Mouse (Mus musculus): ENCODE measurements around the gene Cpne4. TPM values are rescaled to one million over a fixed set of nuclear protein-coding genes. Genes with fewer than 3 reads are reported as not detected.

Gene Cpne4
- polyA plus RNA-seq, 1 experiment from 2014 or later = 0.51 TPM

- H3K9me3 ChIP-seq (ENCODE audit: control insufficient read depth, low read length) = no peaks in the 10 kb centered on the region
- H3K4me1 ChIP-seq (ENCODE audit: control insufficient read depth in 2 of 2, insufficient read depth in 2 of 2, low read length in 2 of 2) = no peaks in the 10 kb centered on the region
- H3K27me3 ChIP-seq (ENCODE audit: control insufficient read depth, insufficient read depth, low read length) = no peaks in the 10 kb centered on the region
- 64% methylated on average over 2 of the region's 2 CpGs for WGBS
- H3K4me2 ChIP-seq (ENCODE audit: low read length) = no peak overlapping the region
- no peak overlapping the region for H3K27ac ChIP-seq (replicated peaks in 1 of 2; ENCODE audit: control insufficient read depth in 1 of 2, insufficient read depth in 1 of 2, low read depth in 2 of 2, low read length in 2 of 2)
- no peak for ATAC-seq (ENCODE audit: insufficient number of reproducible peaks, insufficient read depth, low FRiP score, low read depth)
- H3K9ac ChIP-seq (ENCODE audit: low read length) = no peak overlapping the region
- H3K4me3 ChIP-seq (ENCODE audit: control insufficient read depth in 1 of 2, insufficient read depth in 1 of 2, low read depth in 1 of 2, low read length in 2 of 2) = no peak overlapping the region
- no peaks in the 10 kb centered on the region for H3K36me3 ChIP-seq (ENCODE audit: control insufficient read depth, insufficient read depth, low read length)
Measured at GRCm38 (mm10) chr9:104922051-104922450, 375.0 kb downstream of the Cpne4 start.

GRCm38 (mm10) chr9:104928806-104929205 lies 381.7 kb downstream of the Cpne4 start:
- Histone ChIP-seq H3K27ac (replicated peaks in 1 of 2; ENCODE audit: control insufficient read depth in 1 of 2, insufficient read depth in 1 of 2, low read depth in 2 of 2, low read length in 2 of 2) (no peak overlapping the region), H3K4me3 (ENCODE audit: control insufficient read depth in 1 of 2, insufficient read depth in 1 of 2, low read depth in 1 of 2, low read length in 2 of 2) (no peak overlapping the region), H3K4me2 (ENCODE audit: low read length) (no peak overlapping the region), H3K36me3 (ENCODE audit: control insufficient read depth, insufficient read depth, low read length) (no peaks in the 10 kb centered on the region), H3K4me1 (ENCODE audit: control insufficient read depth in 2 of 2, insufficient read depth in 2 of 2, low read length in 2 of 2) (no peaks in the 10 kb centered on the region), H3K9me3 (ENCODE audit: control insufficient read depth, low read length) (no peaks in the 10 kb centered on the region), H3K27me3 (ENCODE audit: control insufficient read depth, insufficient read depth, low read length) (no peaks in the 10 kb centered on the region), H3K9ac (ENCODE audit: low read length) (no peak overlapping the region)
- 66% methylated on average over 9 of the region's 9 CpGs for WGBS
- ATAC-seq (ENCODE audit: insufficient number of reproducible peaks, insufficient read depth, low FRiP score, low read depth) = no peak

GRCm38 (mm10) chr9:104940389-104940788 lies 393.3 kb downstream of the Cpne4 start:
- Histone ChIP-seq H3K4me3 (ENCODE audit: control insufficient read depth in 1 of 2, insufficient read depth in 1 of 2, low read depth in 1 of 2, low read length in 2 of 2) (no peak overlapping the region), H3K4me2 (ENCODE audit: low read length) (no peak overlapping the region), H3K27ac (replicated peaks in 1 of 2; ENCODE audit: control insufficient read depth in 1 of 2, insufficient read depth in 1 of 2, low read depth in 2 of 2, low read length in 2 of 2) (no peak overlapping the region), H3K4me1 (ENCODE audit: control insufficient read depth in 2 of 2, insufficient read depth in 2 of 2, low read length in 2 of 2) (no peaks in the 10 kb centered on the region; a peak in 1 of 4 replicates), H3K9me3 (ENCODE audit: control insufficient read depth, low read length) (no peaks in the 10 kb centered on the region), H3K27me3 (ENCODE audit: control insufficient read depth, insufficient read depth, low read length) (no peaks in the 10 kb centered on the region), H3K36me3 (ENCODE audit: control insufficient read depth, insufficient read depth, low read length) (no peaks in the 10 kb centered on the region), H3K9ac (ENCODE audit: low read length) (no peak overlapping the region)
- no peak for ATAC-seq (ENCODE audit: insufficient number of reproducible peaks, insufficient read depth, low FRiP score, low read depth)
- WGBS = 72% methylated on average over 4 of the region's 4 CpGs

- Histone ChIP-seq H3K36me3 (ENCODE audit: control insufficient read depth, insufficient read depth, low read length) (no peaks in the 10 kb centered on the region), H3K4me3 (ENCODE audit: control insufficient read depth in 1 of 2, insufficient read depth in 1 of 2, low read depth in 1 of 2, low read length in 2 of 2) (no peak overlapping the region), H3K4me2 (ENCODE audit: low read length) (no peak overlapping the region), H3K27me3 (ENCODE audit: control insufficient read depth, insufficient read depth, low read length) (no peaks in the 10 kb centered on the region), H3K9me3 (ENCODE audit: control insufficient read depth, low read length) (no peaks in the 10 kb centered on the region), H3K27ac (replicated peaks in 1 of 2; ENCODE audit: control insufficient read depth in 1 of 2, insufficient read depth in 1 of 2, low read depth in 2 of 2, low read length in 2 of 2) (no peak overlapping the region), H3K9ac (ENCODE audit: low read length) (no peak overlapping the region), H3K4me1 (ENCODE audit: control insufficient read depth in 2 of 2, insufficient read depth in 2 of 2, low read length in 2 of 2) (no peaks in the 10 kb centered on the region)
- WGBS = 59% methylated on average over 4 of the region's 4 CpGs
- no peak for ATAC-seq (ENCODE audit: insufficient number of reproducible peaks, insufficient read depth, low FRiP score, low read depth)
Measured at GRCm38 (mm10) chr9:104950551-104950950, 403.5 kb downstream of the Cpne4 start.

- 61% methylated on average over 3 of the region's 3 CpGs for WGBS
- Histone ChIP-seq H3K27me3 (ENCODE audit: control insufficient read depth, insufficient read depth, low read length) (no peaks in the 10 kb centered on the region), H3K27ac (replicated peaks in 1 of 2; ENCODE audit: control insufficient read depth in 1 of 2, insufficient read depth in 1 of 2, low read depth in 2 of 2, low read length in 2 of 2) (no peak overlapping the region), H3K4me3 (ENCODE audit: control insufficient read depth in 1 of 2, insufficient read depth in 1 of 2, low read depth in 1 of 2, low read length in 2 of 2) (no peak overlapping the region), H3K4me1 (ENCODE audit: control insufficient read depth in 2 of 2, insufficient read depth in 2 of 2, low read length in 2 of 2) (no peaks in the 10 kb centered on the region), H3K9me3 (ENCODE audit: control insufficient read depth, low read length) (no peaks in the 10 kb centered on the region), H3K36me3 (ENCODE audit: control insufficient read depth, insufficient read depth, low read length) (no peaks in the 10 kb centered on the region), H3K9ac (ENCODE audit: low read length) (no peak overlapping the region), H3K4me2 (ENCODE audit: low read length) (no peak overlapping the region)
- ATAC-seq (ENCODE audit: insufficient number of reproducible peaks, insufficient read depth, low FRiP score, low read depth) = no peak
Measured at GRCm38 (mm10) chr9:104952176-104952575, 405.1 kb downstream of the Cpne4 start.

- Histone ChIP-seq H3K27ac (replicated peaks in 1 of 2; ENCODE audit: control insufficient read depth in 1 of 2, insufficient read depth in 1 of 2, low read depth in 2 of 2, low read length in 2 of 2) (no peak overlapping the region), H3K4me1 (ENCODE audit: control insufficient read depth in 2 of 2, insufficient read depth in 2 of 2, low read length in 2 of 2) (no peaks in the 10 kb centered on the region), H3K9me3 (ENCODE audit: control insufficient read depth, low read length) (no peaks in the 10 kb centered on the region), H3K9ac (ENCODE audit: low read length) (no peak overlapping the region), H3K4me2 (ENCODE audit: low read length) (no peak overlapping the region), H3K27me3 (ENCODE audit: control insufficient read depth, insufficient read depth, low read length) (no peaks in the 10 kb centered on the region), H3K36me3 (ENCODE audit: control insufficient read depth, insufficient read depth, low read length) (no peaks in the 10 kb centered on the region), H3K4me3 (ENCODE audit: control insufficient read depth in 1 of 2, insufficient read depth in 1 of 2, low read depth in 1 of 2, low read length in 2 of 2) (no peak overlapping the region)
- WGBS = 77% methylated on average over 7 of the region's 7 CpGs
- no peak for ATAC-seq (ENCODE audit: insufficient number of reproducible peaks, insufficient read depth, low FRiP score, low read depth)
Measured at GRCm38 (mm10) chr9:104972828-104973227, 425.7 kb downstream of the Cpne4 start.

- Histone ChIP-seq H3K4me1 (ENCODE audit: control insufficient read depth in 2 of 2, insufficient read depth in 2 of 2, low read length in 2 of 2) (no peaks in the 10 kb centered on the region), H3K27ac (replicated peaks in 1 of 2; ENCODE audit: control insufficient read depth in 1 of 2, insufficient read depth in 1 of 2, low read depth in 2 of 2, low read length in 2 of 2) (no peak overlapping the region), H3K36me3 (ENCODE audit: control insufficient read depth, insufficient read depth, low read length) (no peaks in the 10 kb centered on the region), H3K9me3 (ENCODE audit: control insufficient read depth, low read length) (no peaks in the 10 kb centered on the region), H3K4me3 (ENCODE audit: control insufficient read depth in 1 of 2, insufficient read depth in 1 of 2, low read depth in 1 of 2, low read length in 2 of 2) (no peak overlapping the region), H3K4me2 (ENCODE audit: low read length) (no peak overlapping the region), H3K27me3 (ENCODE audit: control insufficient read depth, insufficient read depth, low read length) (no peaks in the 10 kb centered on the region), H3K9ac (ENCODE audit: low read length) (no peak overlapping the region)
- WGBS = 82% methylated on average over 2 of the region's 2 CpGs
- ATAC-seq (ENCODE audit: insufficient number of reproducible peaks, insufficient read depth, low FRiP score, low read depth) = no peak
Measured at GRCm38 (mm10) chr9:104981934-104982548, 435.0 kb downstream of the Cpne4 start.

- Histone ChIP-seq H3K4me1 (ENCODE audit: control insufficient read depth in 2 of 2, insufficient read depth in 2 of 2, low read length in 2 of 2) (no peaks in the 10 kb centered on the region), H3K27ac (replicated peaks in 1 of 2; ENCODE audit: control insufficient read depth in 1 of 2, insufficient read depth in 1 of 2, low read depth in 2 of 2, low read length in 2 of 2) (no peak overlapping the region), H3K27me3 (ENCODE audit: control insufficient read depth, insufficient read depth, low read length) (no peaks in the 10 kb centered on the region), H3K36me3 (ENCODE audit: control insufficient read depth, insufficient read depth, low read length) (no peaks in the 10 kb centered on the region), H3K4me2 (ENCODE audit: low read length) (no peak overlapping the region), H3K9me3 (ENCODE audit: control insufficient read depth, low read length) (0 out of 2 replicates have a peak, but pooled peaks cover 7% of the 10 kb centered on the region), H3K9ac (ENCODE audit: low read length) (no peak overlapping the region), H3K4me3 (ENCODE audit: control insufficient read depth in 1 of 2, insufficient read depth in 1 of 2, low read depth in 1 of 2, low read length in 2 of 2) (no peak overlapping the region)
- WGBS = 58% methylated on average over 1 of the region's 1 CpGs
- no peak for ATAC-seq (ENCODE audit: insufficient number of reproducible peaks, insufficient read depth, low FRiP score, low read depth)
Measured at GRCm38 (mm10) chr9:104998225-104998624, 451.1 kb downstream of the Cpne4 start.
